Mouse (Mus musculus): ENCODE measurements at regions not wholly inside any gene's neighbourhood (a gene's known extent, or its start where the extent isn't known, plus 50 kb on each side); places are given as distances from the start of the nearest gene placed in this dataset.
A peak's percentile ranks its signal among the peaks of the same experiment; 100 is the strongest.
"Not testable (repeated sequence)": the region's sequence is repeated elsewhere in the genome, so short reads cannot be mapped to it uniquely, and the experiment has no call there.

GRCm38 (mm10) chrX:129546016-129546415 lies 203.5 kb upstream of the Diaph2 start:
- DNase-seq (ENCODE audit: low read depth) = no peak

DNA sequence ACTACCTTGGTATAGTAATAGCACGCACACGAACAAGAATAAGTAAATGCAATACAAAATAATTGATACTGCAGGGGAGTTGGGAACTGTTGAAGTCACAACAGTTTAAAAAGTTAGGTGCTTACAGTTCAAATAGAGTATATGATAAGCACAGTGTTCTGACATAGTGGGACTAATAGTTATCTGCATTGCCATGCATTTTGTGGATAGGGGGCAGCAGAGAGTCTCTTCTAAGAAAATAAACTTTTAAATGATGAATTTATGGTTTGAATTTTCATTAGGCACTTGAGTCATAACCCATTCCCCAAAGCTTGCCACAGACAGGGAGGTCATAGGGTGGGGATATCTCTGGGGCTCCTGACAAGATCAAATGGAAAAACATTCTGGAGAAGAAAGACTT lies 201.9 kb upstream of the Diaph2 start:
- DNase-seq (ENCODE audit: low read depth) = no peak

- no peak for DNase-seq (ENCODE audit: low read depth)
Observed at GRCm38 (mm10) chrX:129556001-129556400, 193.5 kb upstream of the Diaph2 start.

- DNase-seq (ENCODE audit: low read depth) = peak; percentile 5
Observed at GRCm38 (mm10) chrX:129599491-129599890, 150.1 kb upstream of the Diaph2 start.

DNA sequence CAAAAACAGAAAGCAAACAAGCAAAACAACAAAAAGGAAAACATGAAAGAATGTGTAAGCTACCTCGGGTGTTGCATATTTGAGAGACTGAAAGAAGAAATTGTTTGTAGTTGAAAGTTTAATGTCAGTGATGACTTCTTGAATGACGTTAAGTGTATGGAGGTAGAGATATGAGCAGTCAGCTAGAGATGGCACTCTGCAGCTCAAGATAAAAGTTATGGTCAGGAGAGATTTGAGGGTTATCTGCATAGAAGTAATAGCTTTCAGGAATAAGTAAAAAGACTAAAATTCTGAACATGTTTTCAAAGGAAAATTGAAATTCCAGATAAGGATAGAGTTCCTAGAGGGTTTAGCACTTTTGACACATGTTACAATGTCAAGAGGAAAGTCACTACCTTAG lies 141.7 kb upstream of the Diaph2 start:
- no peak for DNase-seq (ENCODE audit: low read depth)

DNA sequence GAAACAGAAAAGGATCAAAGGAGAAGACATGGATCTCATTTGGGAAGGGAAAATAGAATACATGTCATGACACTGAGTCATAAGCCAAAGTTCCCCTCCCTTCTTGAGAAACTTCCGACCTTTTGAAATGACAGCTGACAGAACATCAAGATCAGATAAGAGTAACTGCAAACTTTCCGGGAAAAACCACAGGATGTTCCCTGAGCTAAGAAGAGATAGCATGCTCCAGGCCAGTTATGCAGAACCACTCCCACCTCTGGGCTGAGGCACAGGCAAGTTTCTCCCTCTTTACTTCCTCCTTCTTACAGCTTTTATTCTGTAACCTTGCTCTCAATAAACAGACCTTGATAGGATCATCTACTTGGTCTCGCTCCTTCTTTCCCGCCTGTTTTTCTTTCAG lies 138.0 kb upstream of the Diaph2 start:
- DNase-seq (ENCODE audit: low read depth) = not testable (repeated sequence)

- no peak for DNase-seq (ENCODE audit: low read depth)
Observed at GRCm38 (mm10) chrX:129637016-129637415, 112.5 kb upstream of the Diaph2 start.

- DNase-seq (ENCODE audit: low read depth) = no peak
Observed at GRCm38 (mm10) chrX:129645106-129645505, 104.4 kb upstream of the Diaph2 start.

- DNase-seq (ENCODE audit: low read depth) = peak; percentile 35
Observed at GRCm38 (mm10) chrX:129656906-129657305, 92.6 kb upstream of the Diaph2 start.

DNA sequence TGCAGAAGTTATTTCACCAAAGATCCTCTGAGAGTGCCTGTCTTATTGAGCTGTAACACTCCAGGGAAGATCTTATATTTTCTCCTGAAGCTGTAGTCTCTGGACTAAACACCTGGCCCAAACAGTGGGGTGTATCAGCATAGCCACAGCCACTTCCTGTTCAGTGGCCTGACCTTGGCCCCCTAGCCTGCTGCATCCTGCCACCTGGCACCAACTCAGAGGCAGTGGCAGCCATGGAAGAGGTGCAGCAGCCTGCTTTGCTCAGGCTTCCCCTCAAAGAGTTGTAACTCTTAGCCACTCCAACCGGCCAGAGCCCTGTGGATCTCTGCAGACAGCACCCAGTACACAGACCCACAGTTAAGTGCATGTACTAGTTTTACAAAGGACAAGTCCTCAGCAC lies 58.9 kb upstream of the Diaph2 start:
- DNase-seq (ENCODE audit: low read depth) = no peak

Data from fibroblast of lung, adult 2 months (primary cell).